23 mouse cellular contexts compared by ENCODE assay signal in genomic region chr13:48466186-48466585, GRCm38 (mm10). TPM values are rescaled to one million over a fixed set of nuclear protein-coding genes. Genes with fewer than 3 reads are reported as not detected.
DNase-seq lines count a peak whose midpoint lies in the region; ATAC-seq lines count a peak whose summit lies in the region.
"Had no signal": no experiment of that assay in that cellular context is flagged by ENCODE, and none has a peak within 500 bp of the region (broad histone marks: within the 10 kb centered on the region; RNA-seq: fewer than 3 reads in every experiment).

No protein-coding gene starts in this region.

- peaks cover 19% of the 10 kb centered on the region; the same call in 1 of the 2 replicates for H3K4me1 ChIP-seq in hindbrain, embryonic 14.5 days (replicated peaks; ENCODE audit: control insufficient read depth, insufficient read depth, low read length)
- peaks cover 16% of the 10 kb centered on the region for H3K4me1 ChIP-seq in midbrain, embryonic 16.5 days (ENCODE audit: control insufficient read depth, insufficient read depth, low read length)
- no peaks in the 10 kb centered on the region for H3K4me1 ChIP-seq in liver, embryonic 12.5 days
- H3K4me1 ChIP-seq: limb, embryonic 10.5 days; stomach, embryonic 15.5 days had no signal

- no peaks in the 10 kb centered on the region for H3K9me3 ChIP-seq in hindbrain, embryonic 14.5 days (ENCODE audit: control insufficient read depth, low read length)
- H3K9me3 ChIP-seq in midbrain, embryonic 16.5 days (replicated peaks; ENCODE audit: control insufficient read depth, low read length, poor library complexity, severe bottlenecking), result no peaks in the 10 kb centered on the region
- no peaks in the 10 kb centered on the region for H3K9me3 ChIP-seq in liver, embryonic 12.5 days (replicated peaks)
- H3K9me3 ChIP-seq: embryonic facial prominence, embryonic 13.5 days; limb, embryonic 10.5 days; stomach, embryonic 15.5 days had no signal

- H3K4me3 ChIP-seq in hindbrain, embryonic 14.5 days (replicated peaks; ENCODE audit: low read length), result no peak overlapping the region
- no peak overlapping the region for H3K4me3 ChIP-seq in midbrain, embryonic 16.5 days (ENCODE audit: low read depth, low read length)
- no peak overlapping the region for H3K4me3 ChIP-seq in liver, embryonic 12.5 days
- H3K4me3 ChIP-seq: embryonic facial prominence, embryonic 13.5 days; gastrocnemius, adult 2 months; heart, adult 2 months; limb, embryonic 10.5 days; stomach, embryonic 15.5 days had no signal

- no peaks in the 10 kb centered on the region for H3K27me3 ChIP-seq in hindbrain, embryonic 14.5 days (ENCODE audit: control insufficient read depth, insufficient read depth, low read length)
- no peaks in the 10 kb centered on the region for H3K27me3 ChIP-seq in midbrain, embryonic 16.5 days (ENCODE audit: control insufficient read depth, insufficient read depth, low read depth, low read length)
- peaks cover 8% of the 10 kb centered on the region; the same call in 1 of the 2 replicates for H3K27me3 ChIP-seq in liver, embryonic 12.5 days (replicated peaks)
- H3K27me3 ChIP-seq: Patski; stomach, embryonic 15.5 days had no signal

- H3K9ac ChIP-seq in hindbrain, embryonic 14.5 days, result peak overlapping the region; percentile 29; the same call in 1 of the 2 replicates
- peak overlapping the region; percentile 6; the same call in 1 of the 2 replicates for H3K9ac ChIP-seq in midbrain, embryonic 16.5 days (ENCODE audit: low read depth, low read length)
- no peak overlapping the region for H3K9ac ChIP-seq in liver, embryonic 12.5 days
- H3K9ac ChIP-seq: embryonic facial prominence, embryonic 13.5 days; lung, embryonic 14.5 days; stomach, embryonic 15.5 days had no signal

- DNase-seq in retina, postnatal 1 day, result peak; percentile 10
- DNase-seq in retina, embryonic 14.5 days (ENCODE audit: low spot score), result no peak
- no peak for DNase-seq in hindbrain, embryonic 14.5 days (ENCODE audit: low spot score)
- no peak for DNase-seq in kidney, postnatal 14 days
- DNase-seq: adrenal gland, postnatal 25 days; cerebellum, adult 9-11 months; gastrocnemius, adult 2 months; heart, adult 2 months; kidney, adult 9 months; layer of hippocampus, postnatal 36 days; lung, embryonic 14.5 days; right cerebral cortex, postnatal 14 days; thymus, adult 2 months had no signal

- no peak for ATAC-seq in hindbrain, embryonic 14.5 days (ENCODE audit: low FRiP score)
- ATAC-seq in midbrain, embryonic 16.5 days, result no peak
- ATAC-seq in monocyte, adult 5-6 weeks (replicated peaks; ENCODE audit: insufficient number of reproducible peaks, low FRiP score, low TSS enrichment, poor library complexity, severe bottlenecking), result no peak
- no peak for ATAC-seq in liver, embryonic 12.5 days
- ATAC-seq: Patski had no signal

- peak overlapping the region; percentile 13; the same call in 1 of the 2 replicates for H3K4me2 ChIP-seq in hindbrain, embryonic 14.5 days (replicated peaks)
- H3K4me2 ChIP-seq in midbrain, embryonic 16.5 days (ENCODE audit: low read length), result peak overlapping the region; percentile 31; the same call in 1 of the 2 replicates
- no peak overlapping the region for H3K4me2 ChIP-seq in liver, embryonic 12.5 days
- H3K4me2 ChIP-seq: embryonic facial prominence, embryonic 13.5 days; liver, embryonic 11.5 days; lung, embryonic 14.5 days; stomach, embryonic 15.5 days had no signal

- WGBS in hindbrain, embryonic 14.5 days, result 28% methylated on average over 10 of the region's 10 CpGs
- WGBS in midbrain, embryonic 16.5 days, result 22% methylated on average over 10 of the region's 10 CpGs
- whole genome bisulfite sequencing in liver, embryonic 12.5 days (ENCODE audit: insufficient replicate concordance), result 57% methylated on average over 10 of the region's 10 CpGs

- no peaks in the 10 kb centered on the region for H3K36me3 ChIP-seq in hindbrain, embryonic 14.5 days (replicated peaks; ENCODE audit: control insufficient read depth, insufficient read depth)
- H3K36me3 ChIP-seq in midbrain, embryonic 16.5 days (ENCODE audit: control insufficient read depth, insufficient read depth, low read length), result no peaks in the 10 kb centered on the region
- H3K36me3 ChIP-seq in liver, embryonic 12.5 days, result no peaks in the 10 kb centered on the region
- H3K36me3 ChIP-seq: embryonic facial prominence, embryonic 13.5 days; limb, embryonic 10.5 days; stomach, embryonic 15.5 days had no signal

- H3K27ac ChIP-seq in hindbrain, embryonic 14.5 days, result peak overlapping the region; percentile 22
- peak overlapping the region; percentile 23; the same call in 1 of the 2 replicates for H3K27ac ChIP-seq in midbrain, embryonic 16.5 days (ENCODE audit: low read length)
- no peak overlapping the region for H3K27ac ChIP-seq in liver, embryonic 12.5 days
- H3K27ac ChIP-seq: embryonic facial prominence, embryonic 13.5 days; gastrocnemius, adult 2 months; heart, adult 2 months; limb, embryonic 10.5 days; stomach, embryonic 15.5 days had no signal

RNA-seq across cellular contexts. Expression of gene Zfp169, which starts 47.1 kb away (rescaled TPM):
- polyA plus RNA-seq in hindbrain, embryonic 14.5 days (2014; fragmentation: Nextera tagmentation; extraction: Ambion mirVana), result 6.8 and 9.4 TPM in 2 replicates
- 5.8 and 7.5 TPM in 2 replicates for polyA plus RNA-seq in midbrain, embryonic 16.5 days (2015; fragmentation: Nextera tagmentation; extraction: Ambion mirVana)
- total RNA-seq in monocyte, adult 5-6 weeks (2017), result 6.1 to 31.0 TPM (median 8.3 TPM) in 3 replicates
- polyA plus RNA-seq in liver, embryonic 12.5 days (2016; fragmentation: Nextera tagmentation; extraction: Ambion mirVana), result 1.6 and 2.5 TPM in 2 replicates

RNA-seq across cellular contexts. Expression of gene A830005F24Rik, which starts 47.2 kb away (rescaled TPM):
- 2.9 and 3.4 TPM in 2 replicates for polyA plus RNA-seq in hindbrain, embryonic 14.5 days (2014; fragmentation: Nextera tagmentation; extraction: Ambion mirVana)
- 3.4 and 4.9 TPM in 2 replicates for polyA plus RNA-seq in midbrain, embryonic 16.5 days (2015; fragmentation: Nextera tagmentation; extraction: Ambion mirVana)
- 0.95 to 1.7 TPM (median 1.3 TPM) in 3 replicates for total RNA-seq in monocyte, adult 5-6 weeks (2017)
- 0.32 and 0.35 TPM in 2 replicates for polyA plus RNA-seq in liver, embryonic 12.5 days (2016; fragmentation: Nextera tagmentation; extraction: Ambion mirVana)
- total RNA-seq: adrenal gland, postnatal 25 days had no signal
- polyA plus RNA-seq: heart, adult 2 months; large intestine, adult 2 months; spleen, adult 2 months; thymus, adult 2 months had no signal
